Mouse (Mus musculus): ENCODE results near the gene 1700001J03Rik. TPM values are rescaled to one million over a fixed set of nuclear protein-coding genes. Genes with fewer than 3 reads are reported as not detected.
A peak's percentile ranks its signal among the peaks of the same experiment; 100 is the strongest.
"Not testable (repeated sequence)": the region's sequence is repeated elsewhere in the genome, so short reads cannot be mapped to it uniquely, and the experiment has no call there.

The 1700001J03Rik gene
- 0.85 and 0.92 TPM in 2 replicates for polyA plus RNA-seq (2012; rRNA removed)

GRCm38 (mm10) chr5:146185204-146185603 is at the start of gene 1700001J03Rik:
TSS of gene 1700001J03Rik (minus strand) at chr5:146185304.
- WGBS: 79% methylated on average over 4 of the region's 4 CpGs
- H3K4me1 ChIP-seq (ENCODE audit: control insufficient read depth, insufficient read depth, low read length); H3K4me3 ChIP-seq (replicated peaks; ENCODE audit: extremely low read depth, low read depth, low read length); DNase-seq: not testable (repeated sequence)

- TF ChIP-seq CTCF (IDR thresholded peaks at IDR 0.05; ENCODE audit: insufficient read depth, low read length): no peak
- WGBS: 40% methylated on average over 1 of the region's 1 CpGs
- Histone ChIP-seq H3K4me3 (replicated peaks; ENCODE audit: extremely low read depth, low read depth, low read length) (no peak overlapping the region), H3K4me1 (ENCODE audit: control insufficient read depth, insufficient read depth, low read length) (peaks cover 9% of the 10 kb centered on the region)
- DNase-seq: no peak
These were observed 49.2 kb upstream of the 1700001J03Rik start for GRCm38 (mm10) chr5:146234336-146234735.

GRCm38 (mm10) chr5:146232816-146233215 is 47.7 kb upstream of the 1700001J03Rik start:
- Histone ChIP-seq H3K4me3 (replicated peaks; ENCODE audit: extremely low read depth, low read depth, low read length) (peak overlapping the region; percentile 27), H3K4me1 (ENCODE audit: control insufficient read depth, insufficient read depth, low read length) (peaks cover 9% of the 10 kb centered on the region)
- TF ChIP-seq CTCF (IDR thresholded peaks at IDR 0.05; ENCODE audit: insufficient read depth, low read length) (no peak), POLR2A (IDR thresholded peaks at IDR 0.05; ENCODE audit: borderline replicate concordance, extremely low read depth, low read depth, low read length) (no peak)
- WGBS: 21% methylated on average over 11 of the region's 11 CpGs
- DNase-seq: no peak

GRCm38 (mm10) chr5:146232056-146232675 is 47.1 kb upstream of the 1700001J03Rik start:
- Histone ChIP-seq H3K4me1 (ENCODE audit: control insufficient read depth, insufficient read depth, low read length) (peaks cover 9% of the 10 kb centered on the region), H3K4me3 (replicated peaks; ENCODE audit: extremely low read depth, low read depth, low read length) (peak overlapping the region; percentile 94)
- WGBS: 14% methylated on average over 6 of the region's 6 CpGs
- TF ChIP-seq CTCF (IDR thresholded peaks at IDR 0.05; ENCODE audit: insufficient read depth, low read length): no peak
- TF ChIP-seq POLR2A (IDR thresholded peaks at IDR 0.05; ENCODE audit: borderline replicate concordance, extremely low read depth, low read depth, low read length): no peak
- no peak for DNase-seq

GRCm38 (mm10) chr5:146231655-146231996 is 46.5 kb upstream of the 1700001J03Rik start:
- peaks cover 9% of the 10 kb centered on the region for H3K4me1 ChIP-seq (ENCODE audit: control insufficient read depth, insufficient read depth, low read length)
- DNase-seq: peak; percentile 46
- TF ChIP-seq CTCF (IDR thresholded peaks at IDR 0.05; ENCODE audit: insufficient read depth, low read length): no peak
- TF ChIP-seq POLR2A (IDR thresholded peaks at IDR 0.05; ENCODE audit: borderline replicate concordance, extremely low read depth, low read depth, low read length): no peak
- WGBS: under 1% methylated on average over 19 of the region's 19 CpGs
- H3K4me3 ChIP-seq (replicated peaks; ENCODE audit: extremely low read depth, low read depth, low read length): peak overlapping the region; percentile 94

- peaks cover 7% of the 10 kb centered on the region for H3K4me1 ChIP-seq (ENCODE audit: control insufficient read depth, insufficient read depth, low read length)
- under 1% methylated on average over 93 of the region's 102 CpGs for WGBS
- H3K4me3 ChIP-seq (replicated peaks; ENCODE audit: extremely low read depth, low read depth, low read length): peak within 1 kb of the TSS; percentile 94
- DNase-seq: peak; percentile 91
- no peak for TF ChIP-seq CTCF (IDR thresholded peaks at IDR 0.05; ENCODE audit: insufficient read depth, low read length)
- TF ChIP-seq POLR2A (IDR thresholded peaks at IDR 0.05; ENCODE audit: borderline replicate concordance, extremely low read depth, low read depth, low read length): peak; percentile 90
These were observed 46.0 kb upstream of the 1700001J03Rik start, which contains the start of gene Cdk8 for GRCm38 (mm10) chr5:146230864-146231654. TSS of gene Cdk8 (plus strand) at chr5:146231230.

- WGBS: 55% methylated on average over 17 of the region's 17 CpGs
- TF ChIP-seq CTCF (IDR thresholded peaks at IDR 0.05; ENCODE audit: insufficient read depth, low read length) (no peak), POLR2A (IDR thresholded peaks at IDR 0.05; ENCODE audit: borderline replicate concordance, extremely low read depth, low read depth, low read length) (no peak)
- Histone ChIP-seq H3K4me3 (replicated peaks; ENCODE audit: extremely low read depth, low read depth, low read length) (peak overlapping the region; percentile 19), H3K4me1 (ENCODE audit: control insufficient read depth, insufficient read depth, low read length) (peaks cover 6% of the 10 kb centered on the region)
- DNase-seq: no peak
These were observed 45.0 kb upstream of the 1700001J03Rik start for GRCm38 (mm10) chr5:146229869-146230650.

- no peak for DNase-seq
- peaks cover 3% of the 10 kb centered on the region for H3K4me1 ChIP-seq (ENCODE audit: control insufficient read depth, insufficient read depth, low read length)
- TF ChIP-seq CTCF (IDR thresholded peaks at IDR 0.05; ENCODE audit: insufficient read depth, low read length): no peak
- TF ChIP-seq POLR2A (IDR thresholded peaks at IDR 0.05; ENCODE audit: borderline replicate concordance, extremely low read depth, low read depth, low read length): no peak
- no peak overlapping the region for H3K4me3 ChIP-seq (replicated peaks; ENCODE audit: extremely low read depth, low read depth, low read length)
- 82% methylated on average over 8 of the region's 8 CpGs for WGBS
These were observed 42.4 kb upstream of the 1700001J03Rik start for GRCm38 (mm10) chr5:146227496-146227895.

- H3K4me3 ChIP-seq (replicated peaks; ENCODE audit: extremely low read depth, low read depth, low read length): no peak overlapping the region
- WGBS: 60% methylated on average over 5 of the region's 5 CpGs
- H3K4me1 ChIP-seq (ENCODE audit: control insufficient read depth, insufficient read depth, low read length): no peaks in the 10 kb centered on the region; the same call in 1 of the 2 replicates
- TF ChIP-seq CTCF (IDR thresholded peaks at IDR 0.05; ENCODE audit: insufficient read depth, low read length) (no peak), POLR2A (IDR thresholded peaks at IDR 0.05; ENCODE audit: borderline replicate concordance, extremely low read depth, low read depth, low read length) (no peak)
- no peak for DNase-seq
These were observed 38.7 kb upstream of the 1700001J03Rik start for GRCm38 (mm10) chr5:146223786-146224185.
